Mouse (Mus musculus) heart, embryonic 12.5 days (tissue): ENCODE measurements around the gene Pla2g5. TPM values are rescaled to one million over a fixed set of nuclear protein-coding genes. Genes with fewer than 3 reads are reported as not detected.

ENCODE experiments used
- ATAC-seq: fragments of 200-750 bp; cut with Nextera tagmentation; 2 replicates; pipeline ENCODE4 v1.8.0; 2017; ENCODE audit warnings: moderate TSS enrichment, moderate library complexity; ENCODE audit not compliant: insufficient number of reproducible peaks, low FRiP score
- H3K27ac ChIP-seq: fragments of 300-500 bp; sonication (generic); 2 replicates; pipeline ENCODE4 v1.5.1; 2016; ENCODE audit warnings: mild to moderate bottlenecking, moderate library complexity; ENCODE audit not compliant: poor library complexity, severe bottlenecking
- H3K27me3 ChIP-seq: fragments of 300-500 bp; sonication (generic); replicated peaks from 2 replicates; pipeline ENCODE4 v1.6.1; 2016; ENCODE audit warnings: mild to moderate bottlenecking, moderate library complexity
- H3K36me3 ChIP-seq: fragments of 300-500 bp; sonication (generic); 2 replicates; pipeline ENCODE4 v1.6.1; 2016; ENCODE audit warnings: mild to moderate bottlenecking, moderate library complexity
- H3K4me1 ChIP-seq: fragments of 300-500 bp; sonication (generic); replicated peaks from 2 replicates; pipeline ENCODE4 v1.6.1; 2016; ENCODE audit warnings: mild to moderate bottlenecking
- H3K4me2 ChIP-seq: fragments of 300-500 bp; sonication (generic); 2 replicates; pipeline ENCODE4 v1.6.1; 2016; ENCODE audit warnings: mild to moderate bottlenecking, moderate library complexity
- H3K4me3 ChIP-seq: fragments of 300-500 bp; sonication (generic); 2 replicates; pipeline ENCODE4 v1.5.1; 2016; ENCODE audit warnings: mild to moderate bottlenecking
- H3K9ac ChIP-seq: fragments of 300-500 bp; sonication (generic); 2 replicates; pipeline ENCODE4 v1.6.1; 2016; ENCODE audit warnings: mild to moderate bottlenecking, moderate library complexity
- H3K9me3 ChIP-seq: fragments of 300-500 bp; sonication (generic); replicated peaks from 2 replicates; pipeline ENCODE4 v1.6.1; 2016; ENCODE audit warnings: mild to moderate bottlenecking, moderate library complexity
- WGBS: fragments of 180-500 bp; shearing (Covaris S2); methylation state at CpG from one replicate; pipeline ENCODE4 v1.1.7; 2016; 5-methylcytosine and 5-hydroxymethylcytosine counted together
- polyA plus RNA-seq: library from polyadenylated mRNA; unstranded; fragments of >200 nt; fragmentation: Nextera tagmentation; extraction: Ambion mirVana; gene quantifications from 2 replicates; pipeline ENCODE4 v1.2.1, GENCODE M21; 2016

Gene Pla2g5
- polyA plus RNA-seq, 1 experiment from 2014 or later: 2.6 TPM

DNA sequence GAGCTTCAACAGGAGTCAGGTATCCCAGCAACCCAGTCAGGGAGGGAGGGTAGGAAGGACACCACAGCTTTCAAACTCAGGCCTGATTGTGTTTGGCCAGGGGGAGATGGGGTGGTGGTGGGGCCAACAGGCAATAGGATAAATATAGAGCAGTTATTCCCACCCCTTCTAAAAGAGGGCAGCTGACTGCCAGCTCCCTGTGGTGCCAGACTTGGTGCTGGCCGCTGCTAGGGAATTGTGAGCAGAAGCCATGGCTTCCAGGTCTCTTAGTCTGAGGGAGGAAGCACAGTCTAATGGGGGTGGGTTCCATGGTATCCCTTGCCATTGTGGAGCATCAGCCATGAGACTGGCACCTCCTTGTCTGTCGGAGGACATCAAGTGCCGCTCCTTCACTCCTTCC lies 109.7 kb downstream of the Pla2g5 start:
- 80% methylated on average over 3 of the region's 3 CpGs for WGBS
- no peaks in the 10 kb centered on the region; the same call in 1 of the 2 replicates for H3K4me1 ChIP-seq
- H3K4me3 ChIP-seq: no peak overlapping the region
- H3K36me3 ChIP-seq: no peaks in the 10 kb centered on the region
- H3K9me3 ChIP-seq: peaks cover 6% of the 10 kb centered on the region; the same call in 1 of the 2 replicates
- no peak overlapping the region for H3K4me2 ChIP-seq
- peaks cover 8% of the 10 kb centered on the region; the same call in 1 of the 2 replicates for H3K27me3 ChIP-seq
- ATAC-seq: no peak
- H3K27ac ChIP-seq: no peak overlapping the region
- no peak overlapping the region for H3K9ac ChIP-seq

GRCm38 (mm10) chr4:138752603-138753002 lies 110.7 kb downstream of the Pla2g5 start:
- H3K27me3 ChIP-seq: peaks cover 16% of the 10 kb centered on the region; the same call in 1 of the 2 replicates
- H3K27ac ChIP-seq: no peak overlapping the region
- peaks cover 6% of the 10 kb centered on the region; the same call in 1 of the 2 replicates for H3K9me3 ChIP-seq
- H3K4me3 ChIP-seq: no peak overlapping the region
- H3K9ac ChIP-seq: no peak overlapping the region
- no peaks in the 10 kb centered on the region for H3K36me3 ChIP-seq
- ATAC-seq: no peak
- WGBS: 86% methylated on average over 6 of the region's 6 CpGs
- no peak overlapping the region for H3K4me2 ChIP-seq
- H3K4me1 ChIP-seq: no peaks in the 10 kb centered on the region; the same call in 1 of the 2 replicates

Other genes starting within 250 kb of the Pla2g5 start
- not detected in 2 replicates for gene Vwa5b1, start 227.6 kb downstream of the Pla2g5 start, polyA plus RNA-seq
- 0.15 and 0.41 TPM in 2 replicates for gene Pla2g2c, start 138.7 kb downstream of the Pla2g5 start, polyA plus RNA-seq
- gene Ubxn10, start 126.3 kb downstream of the Pla2g5 start, polyA plus RNA-seq: 0.95 and 1.3 TPM in 2 replicates
- gene Pla2g2f, start 105.9 kb downstream of the Pla2g5 start, polyA plus RNA-seq: not detected in 2 replicates
- gene Pla2g2d, start 87.7 kb downstream of the Pla2g5 start, polyA plus RNA-seq: not detected in 2 replicates
- gene Gm13030, start 10.5 kb upstream of the Pla2g5 start, polyA plus RNA-seq: not detected in 2 replicates
- not detected in 2 replicates for gene Pla2g2e, start 14.5 kb upstream of the Pla2g5 start, polyA plus RNA-seq
- 3.6 and 3.8 TPM in 2 replicates for gene Otud3, start 50.5 kb upstream of the Pla2g5 start, polyA plus RNA-seq
- gene Rnf186, start 103.6 kb upstream of the Pla2g5 start, polyA plus RNA-seq: not detected in 2 replicates
- 5.4 and 5.5 TPM in 2 replicates for gene Tmco4, start 109.4 kb upstream of the Pla2g5 start, polyA plus RNA-seq
- not detected in 2 replicates for gene Htr6, start 212.1 kb upstream of the Pla2g5 start, polyA plus RNA-seq
- 10.1 and 10.6 TPM in 2 replicates for gene Nbl1, start 229.5 kb upstream of the Pla2g5 start, polyA plus RNA-seq